Mouse (Mus musculus) liver, postnatal 0 days (tissue): ENCODE data around the gene Sez6l.

Experiments
- CTCF ChIP-seq: sonication (generic); IDR thresholded peaks from 2 replicates; pipeline ENCODE4 v1.5.1; 2016; ENCODE audit warnings: antibody characterized with exemption, low read depth
- EP300 ChIP-seq: IDR thresholded peaks from 2 replicates; pipeline ENCODE4 v1.6.1; 2016; ENCODE audit warnings: antibody characterized with exemption, low read depth, mild to moderate bottlenecking

DNA sequence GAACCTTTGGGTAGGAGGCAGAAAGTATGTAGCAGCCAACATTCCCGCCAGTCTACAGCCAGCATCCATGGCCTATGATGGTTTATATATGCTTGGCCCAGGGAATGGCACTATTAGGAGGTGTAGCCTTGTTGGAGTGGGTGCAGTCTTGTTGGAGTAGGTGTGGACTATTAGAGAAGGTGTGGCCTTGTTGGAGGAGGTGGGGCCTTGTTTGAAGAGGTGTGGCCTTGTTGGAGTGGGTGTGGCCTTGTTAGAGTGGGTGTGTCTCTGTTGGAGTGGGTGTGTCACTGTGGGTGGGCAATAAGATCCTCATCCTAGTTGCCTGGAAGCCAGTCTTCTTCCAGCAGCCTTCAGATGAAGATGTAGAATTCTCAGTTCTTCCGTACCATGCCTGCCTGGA, 53.2 kb downstream of the Sez6l start:
- no peak for TF ChIP-seq CTCF
- TF ChIP-seq EP300: no peak
